15 mouse cellular contexts compared by ENCODE assay signal in genomic region chr14:73333880-73334279, GRCm38 (mm10). TPM values are rescaled to one million over a fixed set of nuclear protein-coding genes. Genes with fewer than 3 reads are reported as not detected.
DNase-seq lines count a peak whose midpoint lies in the region; TF ChIP-seq lines count a peak whose summit lies in the region.
"Had no signal": no experiment of that assay in that cellular context is flagged by ENCODE, and none has a peak within 500 bp of the region (broad histone marks: within the 10 kb centered on the region; RNA-seq: fewer than 3 reads in every experiment).

No protein-coding gene starts in this region.

- peak; percentile 59 to 70 for DNase-seq in spleen, postnatal 36 days (ENCODE audit: low spot score in 2 of 2)
- DNase-seq in spleen, postnatal 14 days (ENCODE audit: low spot score in 2 of 2), result no peak
- DNase-seq in thymus, postnatal 14 days, result no peak
- DNase-seq in cerebellum, adult 11 months, result no peak
- no peak for DNase-seq in ovary, postnatal 36 days (ENCODE audit: low spot score)
- DNase-seq: adrenal gland, postnatal 25 days; heart, postnatal 14 days; retina, postnatal 1 day had no signal

- H3K27ac ChIP-seq in bone marrow, adult 2 months (ENCODE audit: control insufficient read depth, insufficient read depth, low read depth, low read length, poor library complexity), result peak overlapping the region; percentile 31; the same call in 1 of the 2 replicates
- H3K27ac ChIP-seq in macrophage, result peak overlapping the region; percentile 83
- H3K27ac ChIP-seq: embryonic facial prominence, embryonic 13.5 days; forebrain, embryonic 12.5 days; kidney, postnatal 0 days; liver, embryonic 15.5 days; midbrain, embryonic 12.5 days had no signal

- WGBS in bone marrow, adult 2 months, result 13% methylated on average over 3 of the region's 3 CpGs
- 2% methylated on average over 3 of the region's 3 CpGs for WGBS in macrophage (ENCODE audit: missing documents)

- no peak overlapping the region for H3K4me3 ChIP-seq in bone marrow, adult 2 months (replicated peaks; ENCODE audit: control insufficient read depth, low read depth, low read length)
- H3K4me3 ChIP-seq in macrophage (ENCODE audit: inconsistent target), result no peak overlapping the region
- H3K4me3 ChIP-seq: embryonic facial prominence, embryonic 13.5 days; forebrain, embryonic 12.5 days; liver, embryonic 15.5 days; midbrain, embryonic 12.5 days had no signal

- no peak for TF ChIP-seq CTCF in bone marrow, adult 2 months (IDR thresholded peaks at IDR 0.05; ENCODE audit: control insufficient read depth, insufficient read depth, low read length)

- TF ChIP-seq POLR2A in bone marrow, adult 2 months (IDR thresholded peaks at IDR 0.05; ENCODE audit: borderline replicate concordance, control insufficient read depth, low read depth, low read length), result no peak

- H3K79me2 ChIP-seq in macrophage (ENCODE audit: inconsistent target), result no peaks in the 10 kb centered on the region

- no peaks in the 10 kb centered on the region for H3K36me3 ChIP-seq in macrophage (ENCODE audit: inconsistent target)
- H3K36me3 ChIP-seq: embryonic facial prominence, embryonic 13.5 days; forebrain, embryonic 12.5 days; liver, embryonic 15.5 days; midbrain, embryonic 12.5 days had no signal

- H3K4me1 ChIP-seq in bone marrow, adult 2 months (ENCODE audit: control insufficient read depth, insufficient read depth, low read length), result peaks cover 6% of the 10 kb centered on the region
- H3K4me1 ChIP-seq: embryonic facial prominence, embryonic 13.5 days; midbrain, embryonic 12.5 days had no signal

RNA-seq across cellular contexts. Expression of gene Rb1, which starts 8.3 kb away (rescaled TPM):
- polyA plus RNA-seq in bone marrow, adult 2 months (2011; ENCODE audit: insufficient read depth, insufficient read length, low replicate concordance, missing spikeins), result 21.3 and 27.0 TPM in 2 replicates
- 100 to 1,000 TPM in 20 of 26 experiments, 10 to 100 TPM in 6; 39.3 to 393 (median 236) TPM for total RNA-seq in macrophage (2018; cell fraction: chromatin; rRNA removed)
- total RNA-seq in macrophage (2018; cell fraction: cytosol; rRNA removed), result 10 to 100 TPM; 30.1 to 61.9 (median 50.8) TPM
- total RNA-seq in macrophage (2018; cell fraction: nucleus; rRNA removed), result 100 to 1,000 TPM in 13 of 26 experiments, 10 to 100 TPM in 13; 34.5 to 216 (median 98.5) TPM
- 35.4 to 48.6 TPM (median 40.6 TPM) in 3 replicates for polyA plus RNA-seq in macrophage (2018)

RNA-seq across cellular contexts. Expression of gene Itm2b, which starts 51.2 kb away (rescaled TPM):
- 138 and 235 TPM in 2 replicates for polyA plus RNA-seq in bone marrow, adult 2 months (2011; ENCODE audit: insufficient read depth, insufficient read length, low replicate concordance, missing spikeins)
- total RNA-seq in macrophage (2018; cell fraction: chromatin; rRNA removed), result 100 to 1,000 TPM in 25 of 26 experiments, 10 to 100 TPM in 1; 99.9 to 715 (median 297) TPM
- total RNA-seq in macrophage (2018; cell fraction: cytosol; rRNA removed), result 1,000 to 10,000 TPM; 2,781 to 4,191 (median 3,475) TPM
- 1,000 to 10,000 TPM in 24 of 26 experiments, 100 to 1,000 TPM in 2; 559 to 2,630 (median 1,649) TPM for total RNA-seq in macrophage (2018; cell fraction: nucleus; rRNA removed)
- 3,192 to 6,999 TPM (median 6,128 TPM) in 3 replicates for polyA plus RNA-seq in macrophage (2018)

Comparison
In these comparisons a context has a peak if more than half of its experiments do, and no peak if none do; other contexts are left out.
1. DNase-seq: peak in spleen, postnatal 36 days (2 of 2); none in spleen, postnatal 14 days (0 of 2), thymus, postnatal 14 days (single experiment), cerebellum, adult 11 months (single experiment) and ovary, postnatal 36 days (single experiment).
2. RNA of gene Itm2b, which starts 51.2 kb away (polyA plus RNA-seq): 3,192 to 6,999 TPM in macrophage; 138 to 235 TPM in bone marrow, adult 2 months; every median in the first group is over 10 times any median in the second.